Mouse (Mus musculus) embryonic facial prominence, embryonic 10.5 days (tissue): Measurements from ENCODE around the gene Calm5. TPM values are rescaled to one million over a fixed set of nuclear protein-coding genes. Genes with fewer than 3 reads are reported as not detected.
"Not testable (repeated sequence)": the region's sequence is repeated elsewhere in the genome, so short reads cannot be mapped to it uniquely, and the experiment has no call there.

Experiments
- DNase-seq: peaks from one replicate; pipeline ENCODE4 v3.0.0-alpha.2; 2017; ENCODE audit warnings: low spot score
- H3K27ac ChIP-seq: fragments of 300-500 bp; sonication (generic); replicated peaks from 2 replicates; pipeline ENCODE4 v1.5.1; 2016; ENCODE audit warnings: mild to moderate bottlenecking
- H3K27me3 ChIP-seq: fragments of 300-500 bp; sonication (generic); replicated peaks from 2 replicates; pipeline ENCODE4 v1.6.1; 2016; ENCODE audit warnings: low read depth, mild to moderate bottlenecking; ENCODE audit not compliant: poor library complexity, severe bottlenecking
- H3K36me3 ChIP-seq: fragments of 300-500 bp; sonication (generic); replicated peaks from 2 replicates; pipeline ENCODE4 v1.6.1; 2016; ENCODE audit warnings: mild to moderate bottlenecking, moderate library complexity
- H3K4me1 ChIP-seq: fragments of 300-500 bp; sonication (generic); 2 replicates; pipeline ENCODE4 v1.6.1; 2016
- H3K4me3 ChIP-seq: fragments of 300-500 bp; sonication (generic); 2 replicates; pipeline ENCODE4 v1.5.1; 2016; ENCODE audit warnings: mild to moderate bottlenecking, moderate library complexity
- H3K9me3 ChIP-seq: fragments of 300-500 bp; sonication (generic); 2 replicates; pipeline ENCODE4 v1.6.1; 2016; ENCODE audit warnings: mild to moderate bottlenecking
- WGBS: fragments of 180-500 bp; shearing (Covaris S2); methylation state at CpG from one replicate; pipeline ENCODE4 v1.1.7; 2016; 5-methylcytosine and 5-hydroxymethylcytosine counted together
- polyA plus RNA-seq: library from polyadenylated mRNA; unstranded; fragments of >200 nt; fragmentation: Nextera tagmentation; extraction: Ambion mirVana; gene quantifications from 2 replicates; pipeline ENCODE4 v1.2.1, GENCODE M21; 2016

The Calm5 gene
- polyA plus RNA-seq = not detected in 2 replicates

DNA sequence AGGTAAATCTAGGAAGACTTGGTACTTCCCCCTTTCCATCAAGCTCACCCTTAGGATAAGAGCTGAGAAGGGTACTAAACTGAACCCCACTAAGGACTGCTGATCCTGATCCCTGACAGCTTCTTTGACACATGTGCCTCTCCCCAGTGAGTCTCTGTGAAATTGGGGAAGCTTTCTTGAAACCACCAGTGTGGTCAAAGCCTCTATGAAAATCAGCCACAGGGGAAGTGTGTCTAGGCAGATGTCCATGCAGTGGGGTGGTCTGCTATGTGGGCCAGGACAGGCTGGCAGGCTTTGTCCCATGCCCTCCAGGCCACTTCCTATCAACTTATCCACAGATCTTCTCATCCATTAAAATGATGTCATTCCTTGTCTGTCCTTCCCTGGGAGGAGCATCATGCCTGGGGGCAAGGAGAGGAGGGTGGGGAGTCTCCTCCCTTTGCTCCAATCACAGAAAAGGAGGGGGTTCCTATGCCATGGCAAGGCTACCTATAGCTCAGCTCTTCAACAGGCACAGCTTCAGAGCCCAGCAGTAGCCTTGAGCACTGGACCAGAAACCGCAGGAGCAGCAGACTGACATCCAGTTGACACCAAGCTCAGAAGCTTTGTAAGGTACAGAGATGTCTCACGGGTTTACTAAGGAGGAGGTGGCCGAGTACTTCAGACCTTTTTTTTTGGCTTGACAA lies at the start of gene Calm5:
Calm5 (plus strand) TSS at position 526 of the 686 bp plus-strand sequence.
- DNase-seq, H3K9me3 ChIP-seq, H3K27ac ChIP-seq, H3K4me1 ChIP-seq, H3K27me3 ChIP-seq, H3K36me3 ChIP-seq, H3K4me3 ChIP-seq: not testable (repeated sequence)
- WGBS = 83% methylated on average over 3 of the region's 3 CpGs

DNA sequence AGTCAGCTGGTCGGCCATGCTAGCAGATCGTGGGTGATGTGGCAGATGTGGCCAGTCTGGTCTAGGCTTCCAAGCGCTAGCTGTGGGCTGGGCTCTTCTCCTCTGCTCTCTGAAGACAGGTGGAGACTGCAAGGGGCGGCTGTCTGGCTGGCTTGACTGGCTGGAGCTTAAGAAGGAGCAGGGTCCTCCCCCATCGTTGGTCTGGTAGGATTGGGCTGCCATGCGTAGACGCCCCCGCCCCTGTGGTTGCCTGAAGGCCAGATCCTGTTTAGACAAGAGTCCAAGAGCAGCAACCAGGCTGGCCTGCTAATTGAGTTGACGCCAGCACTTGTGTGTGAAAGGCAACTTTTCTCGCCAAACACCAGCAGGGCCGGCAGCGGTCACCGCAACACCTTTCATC lies 49.8 kb upstream of the Calm5 start, which contains the start of gene Calml3:
Calml3 (minus strand) TSS at position 131 of the 400 bp plus-strand sequence.
- Histone ChIP-seq H3K27me3 (no peaks in the 10 kb centered on the region), H3K27ac (no peak within 1 kb of the TSS; the same call in 1 of the 2 replicates), H3K4me3 (no peak within 1 kb of the TSS), H3K9me3 (no peaks in the 10 kb centered on the region), H3K4me1 (peaks cover 10% of the 10 kb centered on the region; the same call in 1 of the 2 replicates), H3K36me3 (no peaks in the 10 kb centered on the region)
- WGBS = 86% methylated on average over 13 of the region's 13 CpGs
- DNase-seq = no peak

DNA sequence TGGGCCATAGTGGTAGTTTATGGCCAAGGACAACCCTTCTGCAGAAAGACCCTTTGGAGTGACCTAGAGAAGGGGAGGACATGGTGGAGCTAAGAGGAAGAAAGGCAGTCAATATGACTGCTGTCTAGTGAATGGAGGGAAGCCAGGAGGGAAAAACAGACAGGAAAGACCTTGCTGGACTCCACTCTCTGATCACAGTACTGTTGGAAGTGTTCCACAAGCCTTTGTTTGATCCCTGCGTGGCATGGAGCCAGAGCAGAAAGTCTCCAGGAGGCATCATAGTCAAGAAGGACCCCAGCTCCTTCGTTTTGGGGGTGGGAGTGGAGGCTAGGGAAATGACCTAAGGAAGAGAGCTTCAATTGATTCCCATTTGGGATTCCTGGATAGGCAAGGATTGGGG lies 48.8 kb upstream of the Calm5 start:
- Histone ChIP-seq H3K27ac (no peak overlapping the region), H3K9me3 (no peaks in the 10 kb centered on the region), H3K36me3 (no peaks in the 10 kb centered on the region), H3K27me3 (no peaks in the 10 kb centered on the region), H3K4me1 (peaks cover 10% of the 10 kb centered on the region; the same call in 1 of the 2 replicates), H3K4me3 (no peak overlapping the region)
- WGBS = 69% methylated on average over 2 of the region's 2 CpGs
- DNase-seq = no peak

DNA sequence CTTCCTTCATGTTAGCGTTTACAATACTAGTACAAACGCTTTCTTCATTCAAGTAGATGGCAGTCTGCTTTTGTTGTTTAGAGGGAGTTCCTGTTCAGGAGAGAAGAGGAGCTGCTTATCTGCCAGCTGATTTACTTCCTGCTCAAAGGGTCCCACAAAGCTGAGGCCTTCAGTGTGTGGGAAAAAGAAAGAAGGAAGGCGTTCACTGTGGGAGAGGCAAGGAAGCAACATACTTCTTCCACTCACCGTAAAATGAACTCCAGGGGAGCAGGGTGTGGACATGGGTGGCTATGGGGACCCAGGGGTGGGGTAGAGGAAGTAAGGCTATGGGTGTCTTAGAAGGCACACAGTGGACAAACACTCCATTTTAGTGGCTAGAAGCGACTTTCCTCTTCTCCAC lies 48.3 kb upstream of the Calm5 start:
- H3K4me3 ChIP-seq = no peak overlapping the region
- no peak for DNase-seq
- H3K4me1 ChIP-seq = peaks cover 10% of the 10 kb centered on the region; the same call in 1 of the 2 replicates
- H3K27me3 ChIP-seq = no peaks in the 10 kb centered on the region
- WGBS = 87% methylated on average over 5 of the region's 5 CpGs
- no peak overlapping the region for H3K27ac ChIP-seq
- H3K36me3 ChIP-seq = no peaks in the 10 kb centered on the region
- H3K9me3 ChIP-seq = peaks cover 4% of the 10 kb centered on the region; the same call in 1 of the 2 replicates

DNA sequence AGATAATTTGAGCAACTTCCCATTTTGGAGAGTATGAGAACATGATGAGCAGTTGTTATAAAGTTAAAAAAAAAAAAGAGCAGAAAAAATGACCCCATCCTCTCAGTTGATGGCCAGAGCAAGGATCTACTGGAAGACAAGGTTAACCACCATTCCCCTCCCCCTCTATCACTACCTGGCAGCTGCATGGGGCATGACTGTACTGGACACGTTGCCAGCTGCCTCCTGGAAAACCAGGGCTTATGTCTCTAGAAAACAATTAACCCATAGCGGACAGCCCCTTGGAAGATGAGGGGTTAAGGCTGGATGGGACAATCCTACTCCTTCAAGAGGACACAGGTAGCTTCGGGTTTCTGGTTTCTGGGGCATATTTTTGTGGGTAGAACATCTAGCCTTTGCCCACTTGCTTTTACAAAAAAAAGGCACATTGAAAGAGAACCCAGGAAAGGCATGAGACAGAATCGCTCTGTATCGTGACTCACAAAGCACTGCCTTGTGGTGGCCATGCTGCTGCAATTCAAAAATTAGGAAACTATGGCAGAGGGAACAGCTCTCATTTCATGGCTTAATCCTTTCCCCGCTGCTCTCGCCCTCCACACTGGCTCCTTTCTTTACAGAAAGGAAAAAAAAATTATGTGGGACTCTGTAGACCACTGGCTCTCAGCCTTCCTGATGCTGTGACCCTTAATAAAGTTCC lies 46.7 kb upstream of the Calm5 start:
- H3K36me3 ChIP-seq = no peaks in the 10 kb centered on the region
- WGBS = 66% methylated on average over 7 of the region's 7 CpGs
- DNase-seq = no peak

DNA sequence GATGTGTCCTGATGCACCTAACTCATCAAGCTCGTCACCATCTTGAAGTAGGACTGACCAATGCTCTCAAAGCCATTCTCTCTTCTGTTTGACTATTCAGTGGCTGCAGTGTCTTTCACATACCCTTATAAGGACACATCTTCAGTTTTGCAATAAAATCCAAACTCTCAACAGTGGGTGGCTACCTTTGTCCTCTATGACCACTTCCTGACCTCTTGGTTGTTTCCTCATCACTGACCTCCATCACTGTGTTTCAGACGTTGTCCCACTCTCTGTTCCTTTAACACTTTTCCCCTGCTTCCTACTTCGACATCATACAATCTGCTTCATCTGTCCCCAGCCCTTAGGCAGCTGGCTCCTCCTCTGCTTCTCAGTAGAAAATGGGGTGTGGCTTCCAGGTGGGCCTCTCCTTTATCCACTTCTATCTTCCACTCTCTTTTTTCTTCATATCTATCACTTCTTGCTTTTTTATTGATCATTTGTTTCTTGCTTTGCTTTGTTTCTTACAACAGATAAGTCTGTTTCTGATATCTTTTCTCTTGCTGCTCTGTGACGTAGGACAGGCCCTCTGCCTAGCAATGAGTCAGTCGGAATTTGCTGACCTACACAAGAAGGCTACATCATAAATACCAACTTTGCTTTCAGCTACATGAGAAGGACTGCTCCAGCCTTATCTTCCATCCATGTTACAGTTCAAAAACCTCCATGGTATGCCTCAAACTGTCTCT lies 35.8 kb upstream of the Calm5 start:
- Histone ChIP-seq H3K27me3 (no peaks in the 10 kb centered on the region), H3K36me3 (no peaks in the 10 kb centered on the region), H3K27ac (no peak overlapping the region), H3K9me3 (no peaks in the 10 kb centered on the region), H3K4me1 (no peaks in the 10 kb centered on the region), H3K4me3 (no peak overlapping the region)
- 79% methylated on average over 5 of the region's 5 CpGs for WGBS
- no peak for DNase-seq

More for the DNA sequence above, 46.7 kb upstream of the Calm5 start:
- no peak overlapping the region for H3K27ac ChIP-seq
- H3K4me1 ChIP-seq = peaks cover 7% of the 10 kb centered on the region; the same call in 1 of the 2 replicates
- peaks cover 7% of the 10 kb centered on the region; the same call in 1 of the 2 replicates for H3K9me3 ChIP-seq
- no peak overlapping the region for H3K4me3 ChIP-seq
- no peaks in the 10 kb centered on the region for H3K27me3 ChIP-seq

DNA sequence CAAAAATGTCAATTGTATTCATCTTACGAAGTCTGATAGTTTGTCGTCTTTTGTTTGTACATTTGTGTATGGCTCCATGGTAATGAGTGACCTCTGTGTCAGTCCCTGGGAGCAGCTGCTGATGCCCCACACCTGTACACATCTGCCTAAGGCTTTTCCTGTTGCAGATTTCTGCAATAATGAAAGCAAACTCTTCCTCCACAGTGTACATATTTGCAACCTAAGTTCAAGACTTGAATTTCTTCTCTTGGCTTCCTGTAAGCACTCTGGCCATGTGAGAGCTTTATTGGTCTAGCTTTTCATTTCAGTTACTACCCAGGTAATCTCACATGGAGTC lies 35.3 kb upstream of the Calm5 start:
- Histone ChIP-seq H3K4me3 (no peak overlapping the region), H3K27me3 (no peaks in the 10 kb centered on the region), H3K36me3 (no peaks in the 10 kb centered on the region), H3K9me3 (no peaks in the 10 kb centered on the region), H3K27ac (no peak overlapping the region), H3K4me1 (no peaks in the 10 kb centered on the region)
- 84% methylated on average over 2 of the region's 2 CpGs for whole genome bisulfite sequencing
- DNase-seq = no peak

DNA sequence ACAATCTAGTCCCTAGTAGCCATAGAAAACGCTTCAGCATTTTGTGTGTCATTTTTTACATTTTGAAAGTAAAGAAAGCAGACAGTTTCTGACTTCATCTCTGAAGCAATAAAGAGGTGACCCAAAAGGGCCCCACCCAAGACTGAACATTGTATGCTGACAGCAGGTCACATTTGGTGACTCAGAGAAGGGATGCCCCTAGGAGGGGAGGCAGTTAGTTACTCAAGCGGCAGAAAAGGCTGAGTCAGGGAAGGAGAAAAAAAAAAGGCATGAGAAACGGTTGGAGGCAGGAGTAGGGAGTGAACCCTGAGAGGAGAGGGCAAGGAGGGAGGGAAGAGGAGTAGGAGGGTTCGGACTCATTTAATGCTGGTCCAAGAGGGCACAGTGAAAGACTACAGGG lies 31.9 kb upstream of the Calm5 start:
- Histone ChIP-seq H3K4me3 (no peak overlapping the region), H3K9me3 (no peaks in the 10 kb centered on the region), H3K4me1 (no peaks in the 10 kb centered on the region), H3K27ac (no peak overlapping the region), H3K27me3 (no peaks in the 10 kb centered on the region), H3K36me3 (no peaks in the 10 kb centered on the region)
- WGBS = 71% methylated on average over 4 of the region's 4 CpGs
- DNase-seq = no peak

DNA sequence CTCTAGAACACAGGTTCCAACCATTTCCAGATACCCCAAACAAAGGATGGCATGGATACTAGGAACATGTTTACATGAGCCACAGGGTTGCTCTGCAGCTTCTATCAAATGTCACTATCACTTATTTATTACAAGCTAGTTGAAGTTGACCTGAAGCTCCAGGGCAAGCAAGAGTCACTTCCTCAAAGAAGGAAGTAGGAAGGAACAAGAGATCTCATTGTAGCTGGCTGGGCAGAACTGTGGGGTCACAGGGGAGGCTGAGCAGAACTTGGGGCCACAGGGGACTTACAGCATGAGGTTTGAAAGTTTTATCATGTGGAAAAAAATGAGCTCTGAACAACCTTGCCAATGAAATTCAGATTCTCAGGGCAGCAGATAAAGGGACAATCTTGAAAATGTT lies 28.2 kb upstream of the Calm5 start:
- Histone ChIP-seq H3K27me3 (no peaks in the 10 kb centered on the region), H3K27ac (no peak overlapping the region), H3K4me3 (no peak overlapping the region), H3K9me3 (no peaks in the 10 kb centered on the region), H3K4me1 (no peaks in the 10 kb centered on the region), H3K36me3 (no peaks in the 10 kb centered on the region)
- no peak for DNase-seq

DNA sequence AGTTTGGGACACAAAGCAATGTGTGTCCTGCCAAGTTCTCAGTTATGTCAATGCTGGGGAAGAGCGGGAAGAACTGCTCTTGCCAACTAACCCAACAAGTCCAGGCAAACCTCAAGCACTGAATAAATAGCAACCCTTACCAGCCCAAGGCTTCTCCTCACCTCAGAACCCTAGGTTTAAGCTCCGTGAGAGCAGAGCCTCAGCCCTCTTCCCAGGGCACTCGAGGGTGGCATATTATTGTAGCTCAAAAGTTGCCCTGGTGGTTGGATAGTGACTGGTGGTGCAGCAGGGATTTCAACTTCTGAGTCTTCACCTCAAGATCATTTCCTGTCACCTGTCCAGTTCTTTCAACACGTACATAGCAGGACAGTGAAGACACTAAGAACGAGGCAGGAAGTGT lies 22.4 kb upstream of the Calm5 start:
- no peaks in the 10 kb centered on the region for H3K4me1 ChIP-seq
- no peaks in the 10 kb centered on the region for H3K27me3 ChIP-seq
- no peak overlapping the region for H3K27ac ChIP-seq
- DNase-seq = no peak
- H3K36me3 ChIP-seq = no peaks in the 10 kb centered on the region
- no peaks in the 10 kb centered on the region for H3K9me3 ChIP-seq
- 84% methylated on average over 5 of the region's 5 CpGs for WGBS
- H3K4me3 ChIP-seq = no peak overlapping the region

DNA sequence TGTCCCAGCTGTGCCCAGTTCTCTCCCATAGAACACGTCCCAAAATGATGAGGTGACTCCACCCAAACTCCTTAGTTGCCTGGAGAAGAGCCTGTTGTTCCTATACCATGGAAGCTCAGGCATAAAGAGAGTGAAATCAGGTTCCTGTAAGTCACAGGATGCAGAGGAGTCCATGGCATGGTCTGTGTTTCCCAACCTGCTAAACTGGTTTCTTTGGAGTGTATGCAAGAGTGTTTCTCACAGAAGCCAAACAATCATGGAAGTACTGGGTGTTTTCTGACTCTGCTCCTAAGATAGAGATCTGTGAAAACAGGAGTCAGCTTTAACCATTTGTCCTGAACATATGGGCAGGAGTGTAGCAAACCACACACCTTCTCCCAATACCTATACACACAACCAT lies 22.0 kb upstream of the Calm5 start:
- H3K27ac ChIP-seq = no peak overlapping the region
- no peaks in the 10 kb centered on the region for H3K9me3 ChIP-seq
- no peak overlapping the region for H3K4me3 ChIP-seq
- DNase-seq = no peak
- 76% methylated on average over 1 of the region's 1 CpGs for WGBS
- no peaks in the 10 kb centered on the region for H3K27me3 ChIP-seq
- no peaks in the 10 kb centered on the region for H3K36me3 ChIP-seq
- no peaks in the 10 kb centered on the region for H3K4me1 ChIP-seq

DNA sequence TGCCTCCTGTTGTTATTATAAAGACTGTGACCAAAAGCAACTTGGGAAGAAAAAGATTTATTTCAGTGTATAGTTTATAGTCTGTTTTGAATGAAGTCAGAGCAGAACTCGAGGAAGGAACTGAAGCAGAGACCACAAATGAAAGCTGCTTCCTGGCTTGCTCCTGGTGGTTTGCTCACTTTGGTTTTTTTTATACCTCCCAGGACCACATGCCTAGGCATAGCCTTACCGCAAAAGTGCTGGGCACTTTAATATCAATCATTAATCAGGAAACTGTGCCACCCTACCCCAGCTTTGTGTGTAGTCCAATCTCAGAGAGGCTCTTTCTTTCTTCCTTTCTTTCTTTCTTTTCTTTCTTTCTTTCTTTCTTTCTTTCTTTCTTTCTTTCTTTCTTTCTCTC lies 21.5 kb upstream of the Calm5 start:
- H3K9me3 ChIP-seq = no peaks in the 10 kb centered on the region
- no peaks in the 10 kb centered on the region for H3K4me1 ChIP-seq
- WGBS = 84% methylated on average over 2 of the region's 2 CpGs
- DNase-seq = no peak
- H3K36me3 ChIP-seq = no peaks in the 10 kb centered on the region
- H3K27me3 ChIP-seq = no peaks in the 10 kb centered on the region
- no peak overlapping the region for H3K27ac ChIP-seq
- H3K4me3 ChIP-seq = no peak overlapping the region

DNA sequence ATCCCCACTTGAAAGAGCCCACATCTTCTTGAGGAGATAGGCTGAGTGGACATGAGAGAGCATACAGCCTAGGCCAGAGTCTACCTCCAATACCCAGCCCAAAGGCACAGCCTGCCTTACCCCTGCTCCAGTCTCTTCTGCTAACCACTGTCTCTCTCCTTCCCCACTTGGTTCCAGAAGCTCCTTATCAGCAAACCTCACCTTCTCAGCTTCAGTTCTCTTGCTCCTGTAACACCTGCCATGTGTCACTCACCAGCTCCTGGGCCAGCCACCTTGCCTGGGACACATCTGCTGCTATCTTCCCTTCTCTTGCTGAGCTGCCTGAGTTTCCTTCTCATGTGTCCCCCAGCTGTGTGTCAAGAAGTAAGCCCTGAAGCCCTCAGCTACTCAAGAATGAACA lies 20.3 kb upstream of the Calm5 start:
- not testable (repeated sequence) for H3K36me3 ChIP-seq, H3K27me3 ChIP-seq, H3K9me3 ChIP-seq, DNase-seq, H3K4me1 ChIP-seq, H3K27ac ChIP-seq, H3K4me3 ChIP-seq
